Mouse (Mus musculus) heart, postnatal 0 days (tissue): ENCODE measurements around the gene Aurkb. TPM values are rescaled to one million over a fixed set of nuclear protein-coding genes. Genes with fewer than 3 reads are reported as not detected.

Experiments
- ATAC-seq: fragments of 200-750 bp; cut with Nextera tagmentation; 2 replicates; pipeline ENCODE4 v1.8.0; 2017; ENCODE audit warnings: low read depth, moderate number of reproducible peaks, moderate library complexity; ENCODE audit not compliant: insufficient read depth
- DNase-seq: peaks from one replicate; pipeline ENCODE4 v3.0.0-alpha.2; 2016; ENCODE audit warnings: low spot score
- H3K27ac ChIP-seq: fragments of 300-500 bp; sonication (generic); 2 replicates; pipeline ENCODE4 v1.5.1; 2014; ENCODE audit warnings: low read depth, mild to moderate bottlenecking
- H3K27me3 ChIP-seq: fragments of 300-500 bp; sonication (generic); 2 replicates; pipeline ENCODE4 v1.6.1; 2014; ENCODE audit warnings: low read length, mixed read lengths; ENCODE audit not compliant: control insufficient read depth, insufficient read depth
- H3K36me3 ChIP-seq: fragments of 300-500 bp; sonication (generic); replicated peaks from 2 replicates; pipeline ENCODE4 v1.6.1; 2014; ENCODE audit warnings: low read length, mixed read lengths; ENCODE audit not compliant: control insufficient read depth, insufficient read depth
- H3K4me1 ChIP-seq: fragments of 300-500 bp; sonication (generic); 2 replicates; pipeline ENCODE4 v1.6.1; 2014; ENCODE audit warnings: antibody characterized with exemption; ENCODE audit not compliant: control insufficient read depth, insufficient read depth
- H3K4me2 ChIP-seq: fragments of 300-500 bp; sonication (generic); 2 replicates; pipeline ENCODE4 v1.6.1; 2014; ENCODE audit warnings: low read depth, mild to moderate bottlenecking, low read length, moderate library complexity
- H3K4me3 ChIP-seq: fragments of 300-500 bp; sonication (generic); 2 replicates; pipeline ENCODE4 v1.5.1; 2014; ENCODE audit warnings: low read depth, low read length
- H3K9ac ChIP-seq: fragments of 300-500 bp; sonication (generic); replicated peaks from 2 replicates; pipeline ENCODE4 v1.6.1; 2014; ENCODE audit warnings: low read depth, low read length, mixed read lengths
- H3K9me3 ChIP-seq: fragments of 300-500 bp; sonication (generic); replicated peaks from 2 replicates; pipeline ENCODE4 v1.6.1; 2016; ENCODE audit warnings: low read length; ENCODE audit not compliant: control insufficient read depth
- CTCF ChIP-seq: IDR thresholded peaks from 2 replicates; pipeline ENCODE4 v1.5.1; 2016; ENCODE audit warnings: antibody characterized with exemption, control low read depth, low read depth
- EP300 ChIP-seq: IDR thresholded peaks from 2 replicates; pipeline ENCODE4 v1.6.1; 2016; ENCODE audit warnings: antibody characterized with exemption, low read depth
- WGBS: fragments of 180-500 bp; shearing (Covaris S2); extraction: QIAGEN DNeasy Blood & Tissue Kit; methylation state at CpG from one replicate; pipeline ENCODE4 v1.1.7; 2014; 5-methylcytosine and 5-hydroxymethylcytosine counted together
- polyA plus RNA-seq: library from polyadenylated mRNA; unstranded; fragments of >200 nt; fragmentation: Nextera tagmentation; extraction: Ambion mirVana; gene quantifications from 2 replicates; pipeline ENCODE4 v1.2.1, GENCODE M21; 2015
- total RNA-seq: library from RNA; depleted of rRNA; stranded (reverse); fragments of >200 nt; gene quantifications from 2 replicates; pipeline ENCODE4 v1.2.3, GENCODE M21; 2014; ENCODE audit warnings: low replicate concordance

Gene Aurkb
- total and polyA plus RNA-seq, 2 experiments from 2014 or later = 19.5 to 21.4 TPM

DNA sequence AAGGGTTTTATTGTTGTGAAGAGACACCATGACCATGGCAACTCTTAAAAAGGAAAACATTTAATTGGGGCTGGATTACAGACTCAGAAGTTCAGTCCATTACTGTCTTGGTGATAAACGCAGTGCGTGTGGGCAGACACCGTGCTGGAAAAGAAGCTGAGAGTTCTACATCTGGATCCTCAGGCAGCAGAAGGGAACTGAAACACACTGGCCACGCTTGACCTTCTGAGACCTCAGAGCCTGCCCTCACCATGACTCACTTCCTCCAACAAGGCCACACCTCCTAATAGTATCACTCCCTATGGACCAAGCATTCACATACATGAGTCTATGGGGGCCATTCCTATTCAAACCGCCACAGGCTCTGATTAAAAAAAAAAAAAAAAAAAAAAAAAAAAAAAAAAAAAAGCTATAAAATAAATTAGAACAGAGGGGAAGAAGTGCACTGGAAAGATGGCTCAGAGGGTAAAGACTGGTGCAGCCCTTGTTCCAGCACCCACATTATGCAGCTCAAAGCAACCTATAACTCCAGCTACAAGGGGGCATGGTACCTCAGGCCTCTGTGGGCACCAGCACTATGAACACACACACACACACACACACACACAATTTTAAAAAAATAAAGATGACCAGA is 33.5 kb downstream of the Aurkb start:
- WGBS = 54% methylated on average over 5 of the region's 5 CpGs
- H3K4me1 ChIP-seq = peaks cover 9% of the 10 kb centered on the region; the same call in 1 of the 2 replicates
- H3K4me2 ChIP-seq = no peak overlapping the region
- no peaks in the 10 kb centered on the region for H3K9me3 ChIP-seq
- no peak overlapping the region for H3K9ac ChIP-seq
- DNase-seq (peak; percentile 46), ATAC-seq (peak; percentile 48; the same call in 1 of the 2 replicates)
- no peak overlapping the region for H3K4me3 ChIP-seq
- H3K27ac ChIP-seq = peak overlapping the region; percentile 43; the same call in 1 of the 2 replicates
- H3K27me3 ChIP-seq = no peaks in the 10 kb centered on the region
- H3K36me3 ChIP-seq = no peaks in the 10 kb centered on the region
- TF ChIP-seq CTCF (no peak), EP300 (no peak)

DNA sequence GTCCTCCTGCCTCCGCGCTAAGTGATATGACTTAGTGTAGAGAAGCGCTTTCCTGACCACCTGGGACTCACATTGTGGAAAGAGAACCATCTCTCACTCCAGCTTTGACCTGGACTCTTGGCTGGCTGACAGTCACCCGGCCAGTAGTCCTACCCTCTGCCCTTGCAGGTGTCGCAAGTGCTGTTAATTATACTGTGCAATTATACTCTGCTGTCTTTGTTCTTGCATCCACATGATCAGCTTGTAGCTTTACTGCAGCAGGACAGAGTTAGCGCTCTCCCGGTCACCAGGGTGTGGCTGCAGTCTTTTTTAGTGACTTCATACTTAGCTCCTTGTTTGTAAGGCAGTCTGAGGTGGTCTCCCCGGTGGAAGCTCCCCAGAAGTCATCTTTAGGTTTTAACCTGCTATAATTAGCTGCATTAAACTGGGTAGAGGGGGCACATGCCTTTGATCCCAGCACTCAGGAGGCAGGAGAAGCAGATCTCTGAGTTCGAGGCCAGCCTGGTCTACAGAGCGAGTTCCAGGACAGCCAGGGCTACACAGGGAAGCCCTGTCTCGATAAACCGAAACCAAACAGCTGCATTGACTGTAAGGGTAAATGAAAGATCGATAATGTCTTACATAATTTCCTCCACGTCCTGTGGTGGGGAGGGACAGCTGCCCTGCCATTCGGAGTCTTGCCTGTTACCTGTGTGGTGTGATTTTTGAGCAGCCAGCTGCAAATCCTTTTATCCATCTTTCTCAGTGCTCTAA is 34.8 kb downstream of the Aurkb start:
- H3K4me2 ChIP-seq = no peak overlapping the region
- ATAC-seq = no peak

GRCm38 (mm10) chr11:69080855-69081222 is 35.4 kb downstream of the Aurkb start:
- peaks cover 9% of the 10 kb centered on the region; the same call in 1 of the 2 replicates for H3K4me1 ChIP-seq
- 88% methylated on average over 8 of the region's 8 CpGs for WGBS
- H3K27ac ChIP-seq = no peak overlapping the region
- no peak overlapping the region for H3K4me2 ChIP-seq
- no peaks in the 10 kb centered on the region for H3K9me3 ChIP-seq
- TF ChIP-seq EP300 (no peak), CTCF (no peak)
- H3K27me3 ChIP-seq = no peaks in the 10 kb centered on the region
- ATAC-seq = no peak
- no peaks in the 10 kb centered on the region for H3K36me3 ChIP-seq
- no peak overlapping the region for H3K4me3 ChIP-seq
- DNase-seq = no peak
- no peak overlapping the region for H3K9ac ChIP-seq

More for the DNA sequence above, 34.8 kb downstream of the Aurkb start:
- Histone ChIP-seq H3K9ac (no peak overlapping the region), H3K4me3 (no peak overlapping the region), H3K27ac (no peak overlapping the region), H3K9me3 (no peaks in the 10 kb centered on the region), H3K27me3 (no peaks in the 10 kb centered on the region), H3K4me1 (peaks cover 9% of the 10 kb centered on the region; the same call in 1 of the 2 replicates), H3K36me3 (no peaks in the 10 kb centered on the region)
- 72% methylated on average over 15 of the region's 15 CpGs for WGBS
- DNase-seq = no peak
- TF ChIP-seq EP300 (no peak), CTCF (no peak)

DNA sequence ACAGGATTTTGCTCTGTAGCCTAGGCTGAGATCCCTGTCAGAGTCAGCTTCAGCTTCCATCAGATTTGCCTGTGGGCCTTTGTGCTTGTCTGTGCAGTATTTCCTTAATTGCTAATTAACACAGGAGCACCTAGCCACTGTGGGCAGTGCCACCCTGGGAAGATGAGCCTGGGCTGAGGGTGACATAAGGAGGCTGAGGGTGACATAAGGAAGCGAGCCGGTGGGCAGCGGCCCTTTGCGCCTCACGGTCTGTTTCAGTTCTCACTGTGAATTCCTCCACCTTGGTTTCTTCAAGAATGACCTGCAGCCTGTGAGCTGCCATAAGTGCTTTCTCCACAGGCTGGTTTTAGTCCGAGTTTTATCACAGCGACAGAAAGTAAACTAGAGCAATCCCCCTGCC is 36.2 kb downstream of the Aurkb start:
- ATAC-seq (no peak), DNase-seq (no peak)

DNA sequence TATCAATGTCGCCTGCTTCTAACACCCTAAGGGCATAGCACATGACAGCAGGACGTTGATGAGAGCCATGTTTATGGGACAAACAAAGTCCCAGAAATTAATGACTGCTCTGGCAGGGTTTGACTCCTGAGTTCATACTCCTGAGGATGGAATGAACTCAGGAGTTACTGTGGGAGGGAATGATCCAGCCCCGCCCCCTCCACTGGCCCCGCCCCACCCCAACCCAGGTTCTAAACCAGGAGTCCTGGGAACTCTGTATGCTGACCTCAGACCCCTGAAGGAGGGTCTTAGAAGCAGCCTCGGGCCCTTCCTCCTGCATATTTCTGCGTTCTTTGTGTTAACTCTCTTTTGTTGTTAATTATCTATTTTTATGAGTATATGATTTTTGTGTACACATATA is 40.2 kb downstream of the Aurkb start:
- DNase-seq (no peak), ATAC-seq (no peak)
- TF ChIP-seq CTCF (no peak), EP300 (no peak)
- peaks cover 18% of the 10 kb centered on the region for H3K4me1 ChIP-seq
- H3K27me3 ChIP-seq = no peaks in the 10 kb centered on the region
- H3K9ac ChIP-seq = no peak overlapping the region
- no peak overlapping the region for H3K4me2 ChIP-seq
- 71% methylated on average over 6 of the region's 6 CpGs for WGBS
- no peak overlapping the region for H3K27ac ChIP-seq
- H3K9me3 ChIP-seq = no peaks in the 10 kb centered on the region
- peaks cover 10% of the 10 kb centered on the region for H3K36me3 ChIP-seq
- no peak overlapping the region for H3K4me3 ChIP-seq

More for the DNA sequence above, 36.2 kb downstream of the Aurkb start:
- WGBS = 79% methylated on average over 7 of the region's 7 CpGs
- Histone ChIP-seq H3K27ac (no peak overlapping the region), H3K4me2 (no peak overlapping the region), H3K27me3 (no peaks in the 10 kb centered on the region), H3K9me3 (no peaks in the 10 kb centered on the region), H3K4me1 (peaks cover 4% of the 10 kb centered on the region; the same call in 1 of the 2 replicates), H3K36me3 (no peaks in the 10 kb centered on the region), H3K4me3 (no peak overlapping the region), H3K9ac (no peak overlapping the region)
- TF ChIP-seq EP300 = no peak
- TF ChIP-seq CTCF = no peak
